Mouse (Mus musculus) thymus, adult 2 months (tissue): ENCODE measurements around the gene Dhx35.

Experiments used
- CTCF ChIP-seq: fragments of 200-500 bp; IDR thresholded peaks from 2 replicates; pipeline ENCODE4 v1.5.1; 2012; ENCODE audit warnings: mild to moderate bottlenecking, control low read depth, low read length, moderate library complexity, borderline replicate concordance; ENCODE audit not compliant: control insufficient read depth, poor library complexity, insufficient read depth; ENCODE audit errors: extremely low read depth
- POLR2A ChIP-seq: fragments of 200-500 bp; IDR thresholded peaks from 2 replicates; pipeline ENCODE4 v1.6.1; 2012; ENCODE audit warnings: mild to moderate bottlenecking, low read length, control low read depth, moderate library complexity; ENCODE audit not compliant: control insufficient read depth, poor library complexity, insufficient read depth; ENCODE audit errors: extremely low read depth

GRCm38 (mm10) chr2:158786927-158787795 is 7.4 kb upstream of the Dhx35 start:
- TF ChIP-seq CTCF (no peak), POLR2A (no peak)
